Mouse (Mus musculus) erythroblast, embryonic 14.5 days (primary cell): ENCODE data around the gene Dmwd.

Experiments used
- GATA1 ChIP-seq: IDR thresholded peaks from 2 replicates; pipeline ENCODE4 v1.6.1; 2012; ENCODE audit warnings: low read length, inconsistent platforms, mixed read lengths
- TAL1 ChIP-seq: IDR thresholded peaks from 3 replicates; pipeline ENCODE4 v1.6.1; 2012; ENCODE audit warnings: low read length, inconsistent platforms, mixed read lengths

GRCm38 (mm10) chr7:19031641-19032040 is 44.4 kb upstream of the Dmwd start:
- TF ChIP-seq TAL1 (no peak), GATA1 (no peak)
